Mouse (Mus musculus): ENCODE measurements around the gene Pcna.

DNA sequence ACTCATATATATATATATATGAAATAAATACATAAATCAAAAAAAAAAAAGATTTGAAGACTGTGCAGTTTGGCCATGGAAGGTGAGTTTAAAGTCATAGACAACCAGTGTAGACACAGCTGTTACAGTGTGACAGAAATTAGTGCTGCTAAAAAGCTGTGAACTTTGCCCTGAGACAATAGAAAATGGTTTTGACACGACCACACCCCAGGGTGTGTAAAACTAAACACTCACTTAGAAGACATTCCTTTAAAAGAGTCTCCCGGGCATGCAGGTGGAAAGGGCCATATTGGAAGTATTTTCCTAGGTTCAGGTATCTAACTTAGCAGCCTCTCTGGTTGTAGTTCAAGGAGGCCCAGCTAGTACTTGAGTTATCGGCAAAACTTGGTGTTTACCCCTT is 49.9 kb downstream of the Pcna start:
- TF ChIP-seq CTCF (IDR thresholded peaks at IDR 0.05) (no peak), POLR2A (IDR thresholded peaks at IDR 0.05; ENCODE audit: insufficient read depth, low read depth, low read length) (no peak), EP300 (IDR thresholded peaks at IDR 0.05; ENCODE audit: insufficient read depth, low read depth, low read length) (no peak)
